Mouse (Mus musculus) heart, embryonic 14.5 days (tissue): Measurements from ENCODE around the gene Akt1. TPM values are rescaled to one million over a fixed set of nuclear protein-coding genes. Genes with fewer than 3 reads are reported as not detected.

Experiments
- microRNA-seq: library from miRNA; unstranded; fragments of <30 nt; microRNA quantifications from one replicate; pipeline ENCODE4, GENCODE M21; 2016
- polyA plus RNA-seq: library from polyadenylated mRNA; unstranded; fragments of >200 nt; fragmentation: Nextera tagmentation; extraction: Ambion mirVana; gene quantifications from 2 replicates; pipeline ENCODE4 v1.2.1, GENCODE M21; 2014

Gene Akt1
- polyA plus RNA-seq, 1 experiment from 2014 or later, result 182 TPM

Small RNAs within 50 kb of the gene (microRNA-seq; reads per million reads assigned to microRNA genes)
- not detected for gene Mir6939

Other genes starting within 250 kb of the Akt1 start
- gene A530016L24Rik, start 185.4 kb downstream of the Akt1 start, polyA plus RNA-seq, result 5.6 and 6.4 TPM in 2 replicates
- 0.40 and 0.54 TPM in 2 replicates for gene Tmem179, start 158.1 kb downstream of the Akt1 start, polyA plus RNA-seq
- 2.9 and 3.6 TPM in 2 replicates for gene Inf2, start 86.1 kb downstream of the Akt1 start, polyA plus RNA-seq
- gene Adssl1, start 54.8 kb downstream of the Akt1 start, polyA plus RNA-seq, result 88.3 and 89.7 TPM in 2 replicates
- gene Siva1, start 30.2 kb downstream of the Akt1 start, polyA plus RNA-seq, result 136 and 153 TPM in 2 replicates
- 5.3 and 6.7 TPM in 2 replicates for gene Zbtb42, start 3.9 kb upstream of the Akt1 start, polyA plus RNA-seq
- 5.0 and 6.1 TPM in 2 replicates for gene Cep170b, start 45.6 kb upstream of the Akt1 start, polyA plus RNA-seq
- gene Pld4, start 85.8 kb upstream of the Akt1 start, polyA plus RNA-seq, result 6.0 and 6.8 TPM in 2 replicates
- 1.9 and 3.1 TPM in 2 replicates for gene Ahnak2, start 127.8 kb upstream of the Akt1 start, polyA plus RNA-seq
- gene Clba1, start 134.1 kb upstream of the Akt1 start, polyA plus RNA-seq, result 7.1 and 7.9 TPM in 2 replicates
- gene Cdca4, start 154.5 kb upstream of the Akt1 start, polyA plus RNA-seq, result 40.4 and 42.0 TPM in 2 replicates
- gene Gpr132, start 193.3 kb upstream of the Akt1 start, polyA plus RNA-seq, result 0.08 and 0.15 TPM in 2 replicates